Mouse (Mus musculus) G1E (cell line): ENCODE results near the gene Mgll.

ENCODE experiments used
- CTCF ChIP-seq: IDR thresholded peaks from 2 replicates; pipeline ENCODE4 v1.5.1; 2012; ENCODE audit warnings: low read depth, low read length, inconsistent platforms, mixed read lengths
- GATA1 ChIP-seq: IDR thresholded peaks from 2 replicates; pipeline ENCODE4 v1.6.1; 2012; ENCODE audit warnings: borderline replicate concordance, low read length, inconsistent platforms, mixed read lengths
- POLR2AphosphoS5 ChIP-seq: IDR thresholded peaks from 2 replicates; pipeline ENCODE4 v1.6.1; 2012; ENCODE audit warnings: low read depth, low read length, inconsistent platforms; ENCODE audit not compliant: insufficient replicate concordance

DNA sequence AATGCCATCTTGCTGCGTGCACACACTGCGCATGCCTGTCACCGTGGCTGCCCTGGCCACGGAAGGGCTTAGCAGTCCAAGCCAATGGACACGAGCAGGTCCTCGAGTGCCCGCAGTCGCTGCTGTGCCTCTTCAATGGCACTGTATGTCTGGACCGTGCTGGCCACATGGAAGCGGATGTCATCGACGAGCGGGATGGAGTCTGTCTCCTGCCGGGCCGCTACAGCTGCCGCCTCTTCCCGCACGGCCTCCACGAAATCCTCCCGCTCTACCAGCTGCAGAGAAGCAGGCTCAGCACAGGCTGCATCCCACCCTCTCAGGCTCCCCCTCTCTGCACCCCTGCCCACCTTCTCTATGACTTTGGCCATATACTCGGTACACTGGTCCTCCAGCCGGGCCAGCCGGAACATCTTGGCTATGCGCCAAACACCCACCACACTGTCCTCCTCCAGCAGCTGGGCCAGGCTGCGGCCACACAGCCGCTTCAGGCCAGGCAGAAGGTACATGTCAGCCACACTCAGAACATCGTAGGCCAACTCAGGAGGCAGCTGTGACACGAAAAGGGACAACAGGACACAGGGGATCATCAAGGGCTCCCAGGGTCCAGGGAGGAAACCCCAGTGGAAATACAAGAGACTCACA lies 112.1 kb downstream of the Mgll start:
- no peak for TF ChIP-seq CTCF
- TF ChIP-seq GATA1, result no peak
- no peak for TF ChIP-seq POLR2AphosphoS5
